Mouse (Mus musculus) stomach, postnatal 0 days (tissue): ENCODE data around the gene Htra1.

Experiments
- CTCF ChIP-seq: IDR thresholded peaks from 2 replicates; pipeline ENCODE4 v1.5.1; 2016; ENCODE audit warnings: antibody characterized with exemption, low read depth, mild to moderate bottlenecking, moderate library complexity
- EP300 ChIP-seq: optimal IDR thresholded peaks from 2 replicates; pipeline ENCODE3; 2016; ENCODE audit warnings: antibody characterized with exemption

DNA sequence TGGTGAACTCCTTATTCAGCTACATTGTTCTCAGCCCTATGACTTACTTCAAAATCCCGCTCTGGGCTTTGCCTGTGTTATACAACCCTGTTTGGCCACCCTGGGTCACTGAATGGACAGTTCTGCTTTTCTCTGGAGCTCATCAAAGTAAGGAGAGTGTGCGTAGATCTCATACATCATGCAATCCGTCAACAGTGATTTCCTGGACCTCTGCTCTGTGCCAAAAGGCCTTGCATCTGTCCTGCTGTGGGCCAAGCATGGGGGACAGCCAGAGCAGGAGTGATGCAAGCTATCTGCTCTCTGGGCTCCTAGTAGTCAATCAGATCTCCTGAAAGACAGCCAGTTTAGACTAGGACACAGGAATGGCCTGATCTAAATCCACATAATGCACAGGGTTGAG lies 49.8 kb downstream of the Htra1 start:
- TF ChIP-seq CTCF = no peak
- no peak for TF ChIP-seq EP300
